Mouse (Mus musculus): ENCODE measurements around the gene Sema4b.

GRCm38 (mm10) chr7:80220237-80220797 lies 33.7 kb downstream of the Sema4b start:
- no peak for TF ChIP-seq CTCF (IDR thresholded peaks at IDR 0.05)
- TF ChIP-seq POLR2A (IDR thresholded peaks at IDR 0.05; ENCODE audit: insufficient read depth, low read depth, low read length): no peak
- no peak for TF ChIP-seq EP300 (IDR thresholded peaks at IDR 0.05; ENCODE audit: insufficient read depth, low read depth, low read length)
